Mouse (Mus musculus) neural tube, embryonic 14.5 days (tissue): ENCODE results near the gene A3galt2. TPM values are rescaled to one million over a fixed set of nuclear protein-coding genes. Genes with fewer than 3 reads are reported as not detected.

Experiments
- ATAC-seq: fragments of 200-750 bp; cut with Nextera tagmentation; 2 replicates; pipeline ENCODE4 v1.8.0; 2017; ENCODE audit warnings: low read depth, mild to moderate bottlenecking, moderate TSS enrichment, moderate library complexity
- H3K27ac ChIP-seq: fragments of 300-500 bp; sonication (generic); 2 replicates; pipeline ENCODE4 v1.5.1; 2014; ENCODE audit warnings: low read depth, mild to moderate bottlenecking, control low read depth, low read length, moderate library complexity, mixed read lengths
- H3K27me3 ChIP-seq: fragments of 300-500 bp; sonication (generic); 2 replicates; pipeline ENCODE4 v1.6.1; 2014; ENCODE audit warnings: low read length; ENCODE audit not compliant: control insufficient read depth, insufficient read depth
- H3K36me3 ChIP-seq: fragments of 300-500 bp; sonication (generic); 2 replicates; pipeline ENCODE4 v1.6.1; 2014; ENCODE audit warnings: low read length, mixed read lengths; ENCODE audit not compliant: control insufficient read depth, insufficient read depth
- H3K4me1 ChIP-seq: fragments of 300-500 bp; sonication (generic); 2 replicates; pipeline ENCODE4 v1.6.1; 2014; ENCODE audit warnings: low read length; ENCODE audit not compliant: control insufficient read depth, insufficient read depth
- H3K4me2 ChIP-seq: fragments of 300-500 bp; sonication (generic); 2 replicates; pipeline ENCODE4 v1.6.1; 2014; ENCODE audit warnings: mild to moderate bottlenecking, low read depth, low read length, control low read depth
- H3K4me3 ChIP-seq: fragments of 300-500 bp; sonication (generic); 2 replicates; pipeline ENCODE4 v1.5.1; 2014; ENCODE audit warnings: low read depth, low read length, control low read depth, mixed read lengths
- H3K9ac ChIP-seq: fragments of 300-500 bp; sonication (generic); replicated peaks from 2 replicates; pipeline ENCODE4 v1.6.1; 2014; ENCODE audit warnings: low read depth, mild to moderate bottlenecking, control low read depth, low read length, mixed read lengths
- H3K9me3 ChIP-seq: fragments of 300-500 bp; sonication (generic); 2 replicates; pipeline ENCODE4 v1.6.1; 2016; ENCODE audit warnings: low read length; ENCODE audit not compliant: control insufficient read depth
- WGBS: fragments of 180-500 bp; shearing (Covaris S2); extraction: QIAGEN DNeasy Blood & Tissue Kit; methylation state at CpG from one replicate; pipeline ENCODE4 v1.1.7; 2014; 5-methylcytosine and 5-hydroxymethylcytosine counted together
- polyA plus RNA-seq: library from polyadenylated mRNA; unstranded; fragments of >200 nt; fragmentation: Nextera tagmentation; extraction: Ambion mirVana; gene quantifications from 2 replicates; pipeline ENCODE4 v1.2.1, GENCODE M21; 2014

A3galt2 gene
- polyA plus RNA-seq, 1 experiment from 2014 or later, result 0.51 TPM

DNA sequence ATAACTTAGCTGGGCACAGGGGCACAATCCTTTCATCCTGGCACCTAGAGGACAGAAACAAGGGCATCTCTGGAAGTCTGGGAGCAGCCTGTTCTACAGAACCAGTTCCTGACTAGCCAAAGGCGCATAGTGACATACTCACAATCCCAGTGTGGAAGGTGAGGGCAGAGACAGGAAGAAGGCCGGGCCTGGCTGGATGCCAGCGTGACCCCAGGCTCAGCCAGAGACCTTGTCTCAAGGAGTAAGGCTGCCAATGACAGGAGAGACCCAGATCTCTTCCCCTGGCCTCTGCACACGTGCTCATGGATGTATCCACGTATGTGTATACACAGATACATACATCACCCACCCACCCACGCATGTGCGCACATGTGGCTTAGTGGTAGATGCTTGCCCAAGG is 26.9 kb downstream of the A3galt2 start:
- Histone ChIP-seq H3K4me2 (no peak overlapping the region), H3K9ac (no peak overlapping the region), H3K4me3 (no peak overlapping the region), H3K9me3 (no peaks in the 10 kb centered on the region), H3K36me3 (peaks cover 72% of the 10 kb centered on the region), H3K27ac (no peak overlapping the region), H3K4me1 (no peaks in the 10 kb centered on the region), H3K27me3 (no peaks in the 10 kb centered on the region)
- WGBS, result 91% methylated on average over 7 of the region's 7 CpGs
- no peak for ATAC-seq

- Histone ChIP-seq H3K9ac (no peak overlapping the region), H3K27ac (no peak overlapping the region), H3K4me2 (no peak overlapping the region), H3K4me3 (no peak overlapping the region), H3K4me1 (no peaks in the 10 kb centered on the region), H3K27me3 (no peaks in the 10 kb centered on the region), H3K36me3 (peaks cover 70% of the 10 kb centered on the region), H3K9me3 (no peaks in the 10 kb centered on the region)
- 87% methylated on average over 4 of the region's 4 CpGs for WGBS
- ATAC-seq, result no peak
These were observed 27.5 kb downstream of the A3galt2 start for GRCm38 (mm10) chr4:128782645-128783044.

GRCm38 (mm10) chr4:128784950-128785631 is 29.9 kb downstream of the A3galt2 start:
- Histone ChIP-seq H3K27me3 (no peaks in the 10 kb centered on the region), H3K9me3 (no peaks in the 10 kb centered on the region), H3K4me3 (no peak overlapping the region), H3K36me3 (peaks cover 56% of the 10 kb centered on the region), H3K9ac (no peak overlapping the region), H3K4me2 (no peak overlapping the region), H3K27ac (no peak overlapping the region), H3K4me1 (no peaks in the 10 kb centered on the region)
- WGBS, result 95% methylated on average over 15 of the region's 15 CpGs
- no peak for ATAC-seq

DNA sequence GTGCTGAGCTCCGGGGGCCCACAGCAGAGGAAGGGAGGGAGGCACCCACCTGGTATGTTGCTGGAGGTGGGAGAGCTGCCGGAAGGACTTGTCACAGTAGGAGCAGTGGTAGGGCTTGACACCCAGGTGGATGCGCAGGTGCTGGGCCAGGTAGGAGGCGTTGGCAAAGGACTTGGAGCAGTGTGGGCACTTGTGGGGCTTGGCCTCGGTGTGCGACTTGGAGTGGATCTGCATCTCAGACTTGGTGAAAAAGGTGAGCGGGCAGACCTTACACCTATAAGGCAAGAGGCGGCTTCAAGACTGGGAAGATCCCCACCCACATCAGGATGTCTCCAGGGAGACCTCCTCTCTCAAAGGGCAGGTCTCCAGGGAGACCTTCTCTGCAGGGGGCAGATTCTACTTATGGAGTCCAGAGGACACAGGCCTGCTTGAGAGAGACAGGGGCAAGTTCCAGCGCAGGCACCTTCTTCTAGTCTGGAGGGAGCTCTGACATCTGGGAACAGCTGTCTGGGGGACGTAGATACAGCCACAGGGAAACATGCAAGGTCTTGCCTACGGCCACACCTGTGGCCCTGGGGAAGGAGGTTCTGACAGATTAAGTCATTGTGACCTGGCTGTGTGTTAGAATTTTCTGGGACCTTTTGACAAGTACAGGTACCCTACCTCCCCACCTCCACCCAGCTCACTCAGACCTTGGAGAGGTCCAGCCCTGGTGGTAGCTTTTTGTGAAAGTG is 30.9 kb downstream of the A3galt2 start:
- no peak for ATAC-seq
- H3K36me3 ChIP-seq, result peaks cover 50% of the 10 kb centered on the region
- no peak overlapping the region for H3K4me2 ChIP-seq

DNA sequence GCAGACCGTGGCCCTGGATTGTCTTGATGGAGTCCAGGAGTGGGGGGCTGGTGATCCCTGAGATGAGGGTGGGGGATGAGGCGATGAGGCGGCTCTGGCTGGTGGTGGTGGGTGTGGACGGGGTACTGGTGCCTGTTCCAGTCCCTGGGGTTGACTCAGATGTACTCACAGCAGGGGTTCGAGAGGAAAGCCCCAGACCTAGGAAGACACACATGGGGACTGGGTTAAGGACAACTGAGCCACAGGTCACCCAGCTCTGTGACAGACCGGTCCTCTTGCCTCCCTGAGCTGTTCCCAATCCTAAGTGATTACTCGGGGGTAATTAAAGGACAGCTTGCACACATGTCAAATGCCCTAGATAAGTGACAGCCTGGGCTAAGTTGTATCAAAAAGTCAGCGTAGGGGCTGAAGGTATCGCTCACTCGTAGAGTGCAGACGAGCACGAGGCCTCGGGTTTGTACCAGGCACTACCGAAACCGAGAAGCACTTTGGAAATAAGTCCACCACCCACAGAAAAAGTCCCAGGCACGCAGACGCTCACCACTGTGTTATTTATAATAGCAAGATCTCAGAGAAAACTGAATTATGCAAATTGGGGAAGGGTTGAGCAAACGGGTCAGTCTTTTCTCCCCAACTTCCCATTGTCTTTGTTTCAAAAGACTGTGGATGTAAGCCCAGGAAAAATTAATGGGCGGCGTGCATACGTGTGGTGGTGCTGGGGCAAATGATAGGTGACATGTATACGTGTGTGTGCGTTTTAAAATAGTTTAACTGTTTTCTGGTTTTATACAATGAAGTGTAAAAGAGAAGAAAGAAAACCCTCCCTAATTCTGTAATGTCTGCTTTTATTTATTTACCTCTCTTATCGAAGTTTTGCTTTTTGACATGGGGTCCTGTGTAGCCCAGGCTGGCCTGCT is 32.1 kb downstream of the A3galt2 start:
- H3K9me3 ChIP-seq, result no peaks in the 10 kb centered on the region
- ATAC-seq, result no peak
- no peak overlapping the region for H3K27ac ChIP-seq
- H3K4me3 ChIP-seq, result no peak overlapping the region
- 0 out of 2 replicates have a peak, but pooled peaks cover 3% of the 10 kb centered on the region for H3K4me1 ChIP-seq
- H3K36me3 ChIP-seq, result peaks cover 38% of the 10 kb centered on the region
- no peak overlapping the region for H3K4me2 ChIP-seq
- WGBS, result 88% methylated on average over 24 of the region's 24 CpGs
- H3K9ac ChIP-seq, result no peak overlapping the region
- no peaks in the 10 kb centered on the region for H3K27me3 ChIP-seq

More for the DNA sequence above, 30.9 kb downstream of the A3galt2 start:
- Histone ChIP-seq H3K4me3 (no peak overlapping the region), H3K9ac (no peak overlapping the region), H3K27ac (no peak overlapping the region), H3K9me3 (no peaks in the 10 kb centered on the region), H3K27me3 (no peaks in the 10 kb centered on the region), H3K4me1 (0 out of 2 replicates have a peak, but pooled peaks cover 3% of the 10 kb centered on the region)
- WGBS, result 93% methylated on average over 11 of the region's 11 CpGs

- H3K4me2 ChIP-seq, result no peak overlapping the region
- 0 out of 2 replicates have a peak, but pooled peaks cover 3% of the 10 kb centered on the region for H3K4me1 ChIP-seq
- 97% methylated on average over 4 of the region's 4 CpGs for WGBS
- H3K9me3 ChIP-seq, result no peaks in the 10 kb centered on the region
- no peak overlapping the region for H3K27ac ChIP-seq
- H3K4me3 ChIP-seq, result no peak overlapping the region
- ATAC-seq, result no peak
- no peaks in the 10 kb centered on the region for H3K27me3 ChIP-seq
- H3K9ac ChIP-seq, result no peak overlapping the region
- H3K36me3 ChIP-seq, result peaks cover 33% of the 10 kb centered on the region
These were observed 32.9 kb downstream of the A3galt2 start for GRCm38 (mm10) chr4:128788108-128788507.

DNA sequence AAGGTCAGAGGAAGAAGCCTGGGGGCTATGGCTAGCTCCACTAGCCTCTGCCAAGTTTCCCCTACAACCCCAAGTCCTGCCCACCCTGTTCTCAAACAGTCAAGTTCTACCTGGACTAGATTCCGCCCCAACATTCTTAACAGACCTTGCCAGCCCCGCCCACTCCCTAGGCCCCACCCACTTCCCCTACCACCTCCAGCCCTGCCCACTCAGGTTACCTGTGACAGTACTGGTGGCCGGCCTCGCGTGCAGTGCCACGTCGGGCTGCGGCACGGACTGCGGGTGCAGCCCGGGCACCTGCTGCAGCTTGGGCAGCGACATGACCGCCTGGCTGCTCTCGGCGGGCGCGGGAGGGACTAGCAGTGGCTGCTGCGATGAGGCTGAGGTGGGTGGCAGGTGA is 34.5 kb downstream of the A3galt2 start:
- WGBS, result 47% methylated on average over 18 of the region's 18 CpGs
- Histone ChIP-seq H3K27ac (no peak overlapping the region), H3K9me3 (no peaks in the 10 kb centered on the region), H3K9ac (no peak overlapping the region), H3K4me3 (no peak overlapping the region), H3K36me3 (peaks cover 31% of the 10 kb centered on the region), H3K4me1 (0 out of 2 replicates have a peak, but pooled peaks cover 3% of the 10 kb centered on the region), H3K4me2 (no peak overlapping the region), H3K27me3 (no peaks in the 10 kb centered on the region)
- no peak for ATAC-seq

- peaks cover 4% of the 10 kb centered on the region for H3K36me3 ChIP-seq
- no peak overlapping the region for H3K9ac ChIP-seq
- H3K9me3 ChIP-seq, result no peaks in the 10 kb centered on the region
- H3K4me2 ChIP-seq, result no peak overlapping the region
- 50% methylated on average over 1 of the region's 1 CpGs for WGBS
- H3K4me3 ChIP-seq, result no peak overlapping the region
- H3K4me1 ChIP-seq, result peaks cover 8% of the 10 kb centered on the region; the same call in 1 of the 2 replicates
- no peak overlapping the region for H3K27ac ChIP-seq
- ATAC-seq, result no peak
- no peaks in the 10 kb centered on the region for H3K27me3 ChIP-seq
These were observed 38.5 kb downstream of the A3galt2 start for GRCm38 (mm10) chr4:128793710-128794109.
